Mouse (Mus musculus) neutrophil, adult 5-6 weeks (primary cell): ENCODE results near the gene Carm1. TPM values are rescaled to one million over a fixed set of nuclear protein-coding genes. Genes with fewer than 3 reads are reported as not detected.
"Not testable (repeated sequence)": the region's sequence is repeated elsewhere in the genome, so short reads cannot be mapped to it uniquely, and the experiment has no call there.

Source experiments
- ATAC-seq: fragments of 151-379, 151-347 bp; 2 replicates; pipeline ENCODE4 v1.8.0; 2017; ENCODE audit warnings: mild to moderate bottlenecking, moderate TSS enrichment; ENCODE audit not compliant: insufficient number of reproducible peaks, poor library complexity, low FRiP score, severe bottlenecking; ENCODE audit errors: extremely low read depth
- total RNA-seq: library from RNA; stranded (forward); fragments of 200-1000 nt; gene quantifications from 2 replicates; pipeline ENCODE4 v1.2.3, GENCODE M21; 2017

Carm1 gene
- total RNA-seq, 1 experiment from 2014 or later: 17.6 TPM

DNA sequence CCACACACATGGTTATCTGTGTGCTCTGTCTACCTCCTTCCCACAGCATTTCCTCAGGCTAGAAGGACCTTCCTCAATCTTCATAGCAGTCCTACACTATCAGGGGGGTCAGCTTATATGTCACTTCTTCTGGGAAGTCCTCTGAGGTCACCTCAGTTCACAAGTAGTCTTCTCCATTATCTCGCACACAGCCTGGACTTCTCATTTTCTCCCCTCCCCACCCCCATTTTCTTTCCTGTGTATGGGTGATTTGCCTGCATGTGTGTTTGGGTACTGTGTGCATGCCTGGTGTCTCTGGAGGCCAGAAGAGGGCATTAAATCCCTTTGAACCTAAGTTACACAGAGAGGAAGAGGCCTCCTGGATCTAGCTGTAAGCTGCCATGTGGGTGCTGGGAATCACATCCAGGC lies 18.8 kb upstream of the Carm1 start:
- ATAC-seq: peak; percentile 58

DNA sequence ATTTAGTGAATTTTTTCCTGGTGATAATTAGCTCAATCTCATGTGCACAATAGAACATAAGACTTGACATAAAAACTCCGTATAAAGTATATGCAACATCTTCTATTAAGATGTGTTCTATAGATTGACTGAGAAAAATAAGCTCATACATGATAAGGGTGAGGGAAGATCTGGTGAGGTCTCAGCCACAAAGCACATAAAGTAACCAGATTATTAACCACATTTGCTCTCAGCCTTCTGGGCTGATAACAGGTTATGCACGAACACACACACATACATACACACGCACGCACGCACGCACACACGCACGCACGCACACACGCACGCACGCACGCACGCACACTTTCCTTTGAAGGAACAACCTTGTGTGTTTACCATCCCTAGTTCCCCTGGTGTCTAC lies 10.2 kb upstream of the Carm1 start:
- ATAC-seq: no peak

DNA sequence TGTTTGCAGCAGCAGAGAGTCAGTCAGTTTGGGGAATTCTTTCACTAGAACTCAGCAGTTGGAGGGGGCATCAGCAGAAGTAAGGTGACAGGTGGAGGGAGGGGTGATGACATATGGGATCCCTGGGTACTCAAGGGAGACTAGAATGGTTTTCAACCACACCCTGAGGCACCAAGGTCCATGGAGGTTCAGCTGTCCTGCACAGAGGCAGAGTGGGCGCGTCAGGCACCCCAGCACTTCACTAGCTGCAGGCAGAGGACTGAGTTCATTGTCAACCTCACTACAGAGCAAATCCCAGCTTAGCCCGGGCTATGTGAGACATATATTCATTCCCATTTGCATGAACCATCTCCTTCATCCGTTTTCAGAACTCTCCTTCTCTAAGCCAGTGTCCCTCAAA lies 9.7 kb upstream of the Carm1 start:
- ATAC-seq: no peak

DNA sequence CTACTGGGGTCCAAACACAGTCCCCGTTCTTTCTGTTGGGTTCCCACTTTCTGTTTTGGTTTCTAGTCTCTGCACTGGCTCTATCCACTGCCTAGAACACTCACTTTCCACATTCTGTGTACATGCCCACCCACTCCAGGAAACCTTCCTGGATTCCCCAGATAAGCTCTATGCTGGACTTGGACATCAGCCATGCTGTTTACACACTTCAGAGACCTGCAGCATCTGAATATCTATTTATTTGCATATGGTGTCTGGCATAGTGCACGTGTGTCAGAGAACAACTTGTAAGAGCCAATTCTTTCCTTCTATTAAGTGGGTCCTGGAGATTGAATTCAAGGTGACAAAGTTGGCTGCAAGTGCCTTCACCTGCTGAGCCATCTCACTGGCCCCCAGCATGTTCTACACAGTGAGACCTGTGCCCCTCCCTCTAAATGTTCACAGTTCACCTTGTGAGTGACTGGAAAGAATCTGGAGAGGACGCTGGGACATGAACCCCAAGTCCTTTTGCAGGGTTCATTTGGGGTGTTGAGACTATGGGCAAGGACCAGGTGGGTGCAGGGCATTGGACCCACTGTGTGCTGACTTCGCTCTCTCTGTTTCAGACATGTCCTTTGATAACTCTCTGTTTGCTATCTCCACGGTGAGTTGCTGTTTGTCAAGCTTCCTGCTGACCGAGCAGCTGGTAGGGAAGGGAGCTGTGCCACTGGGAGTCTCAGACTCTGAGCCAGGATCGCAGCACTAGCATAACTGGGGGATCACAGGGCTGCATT lies 6.5 kb upstream of the Carm1 start:
- no peak for ATAC-seq

DNA sequence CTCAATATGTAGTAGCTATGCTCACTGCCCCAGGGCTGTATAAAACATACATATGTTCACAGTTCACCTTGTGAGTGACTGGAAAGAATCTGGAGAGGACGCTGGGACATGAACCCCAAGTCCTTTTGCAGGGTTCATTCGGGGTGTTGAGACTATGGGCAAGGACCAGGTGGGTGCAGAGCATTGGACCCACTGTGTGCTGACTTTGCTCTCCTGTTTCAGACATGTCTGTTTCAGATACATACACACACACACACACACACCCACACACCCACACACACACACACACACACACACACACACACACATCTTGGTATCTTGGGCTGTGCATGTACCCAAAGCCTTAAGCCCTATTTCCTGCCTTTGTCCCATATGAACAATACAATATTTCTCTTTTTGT lies 4.7 kb upstream of the Carm1 start:
- ATAC-seq: not testable (repeated sequence)

- no peak for ATAC-seq
These were observed 1.3 kb upstream of the Carm1 start for GRCm38 (mm10) chr9:21545351-21545915.

DNA sequence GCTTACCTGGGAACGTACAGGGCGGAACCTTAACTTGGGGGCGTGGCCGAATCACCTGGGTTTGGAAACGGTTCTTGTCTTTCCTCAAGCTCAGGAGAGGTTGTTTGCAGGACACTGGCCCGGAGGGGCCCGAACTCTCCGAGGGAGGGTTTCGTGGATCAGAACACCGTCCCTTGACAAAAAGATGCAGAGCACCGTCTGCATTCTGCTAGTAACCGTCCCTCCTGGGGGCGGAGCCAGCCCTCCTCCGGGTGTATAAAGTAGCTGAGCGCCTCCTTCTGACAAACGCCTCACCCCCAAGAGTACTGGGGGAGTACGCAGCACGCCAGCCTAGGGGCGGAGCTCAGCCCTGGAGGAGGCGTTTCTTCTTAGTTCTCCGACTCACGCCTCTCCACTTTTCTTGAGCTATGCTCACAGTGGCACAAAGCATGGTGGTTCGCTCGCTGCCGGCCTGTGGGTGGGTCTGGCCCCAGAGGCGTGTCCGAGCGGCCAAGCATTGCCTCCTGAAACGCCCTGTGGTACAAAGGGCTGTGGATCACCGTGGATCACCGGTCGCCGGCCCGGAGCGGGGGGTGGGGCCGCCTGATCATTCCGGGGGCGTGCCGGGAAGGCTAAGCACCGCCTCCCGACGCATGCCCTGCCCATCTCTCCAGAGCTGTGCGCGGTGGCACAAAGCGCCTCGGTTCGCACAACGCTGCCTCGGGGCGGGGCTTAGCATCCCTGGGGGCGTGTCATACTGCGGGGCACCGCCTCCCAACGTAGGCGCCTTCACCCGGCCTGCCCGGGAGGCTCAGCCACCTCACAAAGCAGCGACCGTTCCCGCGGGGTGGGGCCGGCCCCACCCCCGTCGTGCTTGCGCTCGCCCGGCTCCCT lies 542 bp upstream of the Carm1 start:
- peak; percentile 84 for ATAC-seq

GRCm38 (mm10) chr9:21547075-21547941 lies 614 bp downstream of the Carm1 start:
- ATAC-seq: no peak

DNA sequence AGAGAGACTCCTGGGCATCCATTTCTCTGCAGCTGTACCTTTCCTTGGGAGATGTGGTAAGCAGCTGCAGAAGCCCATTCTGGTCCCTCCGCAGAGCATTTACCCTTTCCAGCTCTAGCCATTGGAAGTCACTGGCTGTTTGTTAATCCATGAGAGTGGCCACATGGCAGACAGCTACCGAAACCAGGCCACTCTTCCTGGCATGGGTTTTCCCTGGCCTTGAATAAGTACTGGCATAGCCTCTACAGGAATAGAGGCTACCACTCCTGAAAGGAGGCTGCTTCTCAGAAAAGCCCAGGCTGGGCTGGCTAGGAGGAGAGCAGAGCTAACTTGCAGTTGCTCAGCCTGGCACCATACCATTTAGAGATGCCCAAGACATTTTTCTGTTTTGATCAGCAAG lies 4.4 kb downstream of the Carm1 start:
- no peak for ATAC-seq

- ATAC-seq: no peak
These were observed 7.0 kb downstream of the Carm1 start for GRCm38 (mm10) chr9:21553607-21554273.

DNA sequence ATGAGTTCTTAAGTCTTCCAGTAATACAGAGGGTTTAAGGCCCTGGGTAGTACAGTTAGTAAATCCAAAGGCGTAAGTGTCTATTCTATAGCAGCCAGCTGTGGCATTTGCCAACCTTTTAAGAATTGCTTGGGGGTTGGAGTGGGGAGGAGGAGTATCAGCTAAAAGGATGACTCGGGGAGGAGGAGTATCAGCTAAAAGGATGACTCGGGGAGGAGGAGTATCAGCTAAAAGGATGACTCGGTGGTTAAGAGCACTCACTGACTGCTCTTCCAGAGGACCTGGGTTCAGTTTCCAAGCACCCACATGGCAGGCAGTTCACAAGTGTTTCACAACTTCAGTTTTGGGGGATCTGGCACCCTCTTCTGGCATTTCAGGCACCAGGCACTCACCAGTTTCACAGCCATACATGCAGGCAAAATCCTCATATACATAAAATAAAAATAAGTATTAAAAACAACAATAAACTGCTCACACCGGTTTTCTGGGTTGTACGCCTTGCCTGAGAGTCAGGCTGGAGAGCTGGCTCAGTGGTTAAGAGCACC lies 8.6 kb downstream of the Carm1 start:
- no peak for ATAC-seq

- no peak for ATAC-seq
These were observed 10.3 kb downstream of the Carm1 start for GRCm38 (mm10) chr9:21556996-21557395.

DNA sequence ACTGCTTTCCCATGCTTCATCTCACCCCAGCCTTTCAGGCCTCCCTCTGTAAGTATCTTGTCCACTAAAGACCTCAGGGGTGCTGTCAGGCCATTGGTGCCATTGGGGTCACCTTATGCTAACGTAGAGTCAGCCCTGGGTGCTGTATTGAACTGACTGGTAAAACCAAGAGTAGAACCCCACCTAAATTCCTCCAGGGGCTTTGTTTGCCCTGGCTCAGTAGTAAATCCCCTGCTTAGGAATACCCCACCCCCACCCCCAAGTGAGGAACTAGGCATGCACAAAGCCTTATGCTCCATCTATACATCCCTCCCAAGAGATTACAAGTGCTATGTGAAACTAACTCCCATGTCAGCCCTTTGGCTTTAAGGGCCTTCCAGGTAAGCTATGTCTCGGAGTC lies 10.9 kb downstream of the Carm1 start:
- ATAC-seq: no peak

DNA sequence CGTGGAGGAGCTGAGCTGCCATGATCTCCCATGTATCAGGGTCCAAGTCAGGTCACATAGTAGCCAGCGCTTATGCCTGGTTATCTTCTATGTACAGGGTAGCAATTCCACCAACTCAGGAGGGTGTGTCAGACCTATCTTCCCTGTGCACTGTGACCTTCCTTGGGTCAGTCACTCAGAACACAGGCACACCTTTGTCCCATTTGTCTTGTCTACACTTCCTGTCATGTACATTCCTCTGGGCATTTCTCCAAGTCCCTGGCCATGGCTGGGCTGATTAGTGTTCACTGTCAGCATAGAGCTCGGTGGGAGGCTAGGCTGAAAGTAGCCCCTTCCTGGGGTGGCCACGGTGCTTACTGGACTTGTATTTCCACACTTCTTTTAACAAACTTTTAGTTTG lies 11.7 kb downstream of the Carm1 start:
- no peak for ATAC-seq

DNA sequence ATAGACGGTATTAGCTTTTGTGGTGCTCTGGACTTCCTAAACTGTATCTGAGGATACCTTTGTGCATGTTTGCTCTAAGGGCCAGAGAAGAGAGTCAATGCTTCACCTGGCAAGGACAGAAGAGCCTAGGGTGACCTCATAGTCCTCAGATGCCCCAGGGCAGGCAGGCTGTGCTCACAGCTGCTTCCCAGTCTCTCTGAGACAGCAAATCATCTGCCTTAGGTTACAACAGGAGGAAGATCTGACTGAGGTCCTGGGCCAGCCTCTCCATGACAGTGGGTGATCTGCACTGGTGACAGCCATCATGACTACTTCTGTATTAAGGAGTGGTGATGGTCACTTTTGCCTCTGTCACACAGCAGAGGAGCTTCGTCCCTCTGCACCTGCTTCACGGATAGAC lies 12.5 kb downstream of the Carm1 start:
- no peak for ATAC-seq

DNA sequence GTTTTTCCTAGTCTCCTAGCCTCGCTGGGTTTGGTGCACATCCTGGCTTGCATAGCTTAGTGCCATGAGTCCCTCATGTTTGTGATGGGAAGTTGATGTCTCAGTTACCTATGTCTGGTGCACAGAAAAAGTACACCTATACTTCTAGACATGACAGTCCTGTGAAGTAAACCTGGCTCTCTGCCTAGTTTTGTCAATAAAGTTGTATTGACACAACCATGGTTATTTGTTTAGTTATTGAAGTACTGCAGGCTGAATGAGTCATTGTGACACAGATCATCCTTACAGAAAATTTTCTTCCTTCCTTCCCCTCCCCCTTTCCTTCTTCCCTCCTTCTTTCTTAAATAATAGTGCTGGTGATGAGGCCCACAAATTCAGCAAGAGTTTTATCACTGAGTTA lies 17.7 kb downstream of the Carm1 start:
- no peak for ATAC-seq

DNA sequence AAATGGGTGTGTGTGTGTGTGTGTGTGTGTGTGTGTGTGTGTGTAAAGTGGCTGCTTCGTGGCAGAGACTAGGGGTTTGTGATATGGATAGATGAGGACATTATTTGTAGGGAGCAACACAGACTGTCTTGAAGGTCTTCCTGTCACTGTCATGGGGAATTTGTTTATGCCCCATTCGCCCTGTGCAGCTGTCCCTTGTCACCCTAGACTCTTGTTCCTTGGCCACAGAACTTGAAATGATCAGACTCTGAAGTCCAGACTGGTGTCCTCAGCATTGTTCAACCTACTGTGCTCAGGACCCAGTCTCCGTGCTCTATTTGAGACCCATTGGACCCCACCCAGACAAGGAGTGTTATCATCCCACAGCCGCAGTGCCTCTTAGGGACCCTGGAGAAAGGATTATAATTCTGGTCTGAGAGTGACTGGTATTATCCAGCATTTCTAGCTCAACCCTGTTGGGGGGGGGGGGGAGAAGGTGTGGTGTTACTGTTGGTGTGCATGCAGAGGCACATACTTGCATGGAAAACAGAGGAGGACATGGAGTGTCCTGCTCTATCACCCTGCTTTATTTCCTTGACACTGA lies 18.4 kb downstream of the Carm1 start:
- ATAC-seq: no peak

DNA sequence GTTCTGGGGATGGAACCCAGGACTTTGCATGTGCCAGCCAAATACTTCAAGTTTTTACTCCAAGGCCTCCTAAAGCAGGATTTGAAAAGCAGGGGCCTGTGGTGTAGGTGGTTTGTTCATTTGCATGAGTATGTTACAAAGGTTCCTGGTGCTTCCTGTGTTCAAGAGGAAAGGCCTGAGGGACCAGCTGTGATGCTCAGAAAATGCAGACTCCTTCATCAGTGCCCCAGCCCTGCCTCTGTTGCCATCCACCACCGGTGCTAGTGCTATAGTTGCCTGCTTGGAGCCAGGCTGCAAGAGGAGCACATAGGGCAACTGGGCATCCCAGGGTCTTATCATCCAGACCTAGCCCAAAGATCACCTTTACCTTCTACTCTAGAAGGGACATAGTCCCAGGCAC lies 19.8 kb downstream of the Carm1 start:
- ATAC-seq: no peak
